Mouse (Mus musculus) adrenal gland, postnatal 10 days (tissue): ENCODE results near the gene Dync1i1. TPM values are rescaled to one million over a fixed set of nuclear protein-coding genes. Genes with fewer than 3 reads are reported as not detected.

Source experiments
- DNase-seq: peaks from one replicate; pipeline ENCODE4 v3.0.0; 2021; ENCODE audit warnings: mixed read lengths
- total RNA-seq, 2 experiments: library from RNA; stranded (reverse); gene quantifications; 2 replicates each; pipeline ENCODE4 v1.2.3; 2021

Dync1i1 gene
- total RNA-seq, 2 experiments from 2014 or later = 1.7 to 1.8 TPM

DNA sequence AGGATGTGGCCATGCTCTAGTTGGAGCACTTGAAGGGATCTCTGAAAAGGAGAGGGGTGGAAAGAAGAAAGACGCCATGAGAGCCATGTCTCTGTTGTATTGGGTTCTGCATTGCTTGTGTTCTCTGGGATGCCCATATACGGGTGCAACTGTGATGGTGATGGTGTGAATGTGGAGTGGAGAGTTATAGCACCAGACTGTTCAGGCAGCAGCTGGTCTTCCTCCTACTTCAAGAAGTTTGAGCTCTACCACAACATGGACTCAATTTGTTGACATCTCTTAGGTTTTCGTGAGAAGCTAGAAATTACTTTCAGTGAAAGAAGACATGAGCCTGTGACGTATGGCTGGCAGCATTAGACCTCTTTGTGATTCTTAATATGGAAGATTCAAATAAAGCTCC lies 44.8 kb downstream of the Dync1i1 start:
- no peak for DNase-seq

DNA sequence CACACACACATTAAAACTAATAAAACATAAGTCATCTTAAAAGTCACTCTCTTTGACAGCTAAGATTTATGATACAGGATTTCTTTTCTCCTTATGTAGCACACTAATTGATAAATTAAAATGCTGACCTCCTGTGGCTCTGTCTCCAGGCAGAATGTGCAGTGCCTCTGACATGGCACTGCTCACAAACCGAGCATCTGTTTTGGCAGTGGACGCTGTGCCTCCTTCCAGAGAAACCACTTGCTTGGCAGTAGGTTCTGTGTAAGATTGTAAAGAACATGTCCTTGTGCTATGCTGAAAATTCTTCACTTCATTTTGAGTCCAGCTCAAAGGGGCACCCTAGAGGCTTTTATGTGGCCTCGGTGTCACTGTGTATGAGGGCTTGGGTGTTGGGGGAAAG lies 50.0 kb downstream of the Dync1i1 start:
- no peak for DNase-seq

DNA sequence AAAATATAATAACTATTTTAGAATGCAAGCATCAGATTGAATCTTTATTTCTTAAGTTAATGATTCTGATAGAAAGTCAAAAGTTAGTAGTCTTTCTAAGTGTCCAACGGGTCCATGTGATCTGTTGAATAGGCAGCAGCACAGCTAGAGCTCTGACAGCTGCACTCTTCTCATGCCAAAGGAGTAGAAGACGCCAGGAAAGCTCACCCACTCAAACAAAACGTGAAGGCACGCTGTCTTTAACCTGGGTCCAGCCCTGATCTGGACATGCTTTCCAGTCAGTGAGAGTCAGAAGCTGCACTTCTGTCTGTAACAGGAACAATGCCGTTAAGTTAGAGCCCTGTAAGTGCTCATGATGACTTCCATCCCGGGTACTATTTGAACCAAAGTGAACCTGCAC lies 56.3 kb downstream of the Dync1i1 start:
- DNase-seq = no peak

DNA sequence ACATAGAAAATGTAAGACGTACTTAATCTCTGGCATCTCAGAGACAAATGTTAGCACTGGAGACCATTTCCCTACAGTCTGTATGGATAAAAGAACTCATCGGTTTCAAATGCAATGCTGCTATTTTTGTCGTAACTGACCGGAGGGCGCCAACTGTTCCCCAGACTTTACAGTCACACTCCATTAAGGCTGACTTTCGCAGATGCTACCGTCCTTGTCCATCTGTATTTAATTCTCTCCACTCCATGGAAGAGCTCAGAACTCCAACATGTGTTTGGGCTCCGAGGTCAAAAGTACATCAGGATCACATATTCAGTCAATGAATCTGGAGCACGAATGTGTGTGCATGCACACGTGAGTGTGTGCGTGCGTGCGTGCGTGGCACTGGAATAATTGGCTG lies 58.4 kb downstream of the Dync1i1 start:
- no peak for DNase-seq

DNA sequence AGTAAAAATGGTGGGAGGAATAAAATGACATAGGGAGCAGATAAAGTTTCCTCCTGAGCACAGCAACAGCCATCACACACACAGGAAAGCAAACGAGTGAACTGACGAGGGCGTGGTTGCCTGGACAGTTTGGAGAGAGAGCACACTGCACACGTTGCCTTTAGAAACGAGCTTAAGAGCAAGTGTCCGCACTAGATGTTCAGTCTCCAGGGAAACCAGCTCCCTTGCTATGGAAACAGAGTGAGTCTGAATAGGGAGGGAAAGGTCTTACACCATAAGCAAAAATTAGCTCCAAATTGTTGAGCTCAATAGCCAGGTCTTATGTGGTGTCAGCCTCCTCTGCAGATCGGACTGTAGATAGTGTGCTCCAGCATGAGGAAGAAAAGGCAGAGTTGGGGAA lies 65.2 kb downstream of the Dync1i1 start:
- no peak for DNase-seq

DNA sequence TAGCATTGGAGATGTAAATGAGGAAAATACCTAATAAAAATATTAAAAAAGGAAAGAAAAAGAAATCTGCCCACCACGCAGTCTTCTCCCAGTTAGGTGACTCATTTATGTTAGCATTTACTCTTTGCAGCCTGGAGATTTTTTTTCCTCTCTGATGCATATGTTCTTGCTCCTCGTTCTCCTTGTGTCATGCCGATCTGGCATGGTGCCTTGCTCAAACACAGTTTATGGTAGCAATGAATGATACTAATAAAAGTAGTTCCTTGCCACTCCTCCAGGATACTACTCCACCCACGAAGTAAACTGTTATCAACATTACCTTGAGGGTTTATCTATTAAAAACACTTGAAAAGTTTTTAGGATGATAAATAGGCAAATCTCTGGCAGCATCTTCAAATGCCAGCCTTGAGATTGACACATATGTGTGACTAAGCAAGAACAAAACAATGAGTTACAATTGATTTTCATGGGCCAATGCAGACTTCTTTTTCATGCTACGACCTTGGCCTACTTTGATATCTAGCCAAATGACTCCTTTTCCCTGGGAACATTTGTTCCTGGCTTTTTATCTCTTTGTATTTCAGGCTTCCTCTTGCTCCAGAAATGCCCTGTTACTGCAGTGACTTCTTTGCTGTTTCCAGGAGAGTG lies 68.8 kb downstream of the Dync1i1 start:
- DNase-seq = peak; percentile 63

DNA sequence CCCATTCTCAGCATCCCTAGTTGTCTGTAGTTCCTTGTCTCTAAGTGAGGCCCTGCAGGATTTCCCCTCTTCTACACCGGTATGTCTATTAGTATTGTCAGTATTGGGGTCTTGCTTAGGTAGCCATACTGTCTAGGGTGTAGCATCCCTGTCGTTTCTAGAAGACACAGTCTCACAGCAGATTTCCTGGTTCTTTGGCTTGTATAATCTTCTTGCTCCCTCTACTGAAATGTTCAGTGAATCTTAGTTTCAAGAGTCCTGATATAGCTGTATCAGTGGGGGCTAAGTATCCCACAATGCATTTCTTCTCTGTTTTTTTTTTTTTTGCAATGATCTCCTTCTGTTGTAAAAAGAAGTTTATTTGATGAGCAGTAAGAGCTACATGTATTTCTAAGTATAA lies 69.9 kb downstream of the Dync1i1 start:
- DNase-seq = no peak

DNA sequence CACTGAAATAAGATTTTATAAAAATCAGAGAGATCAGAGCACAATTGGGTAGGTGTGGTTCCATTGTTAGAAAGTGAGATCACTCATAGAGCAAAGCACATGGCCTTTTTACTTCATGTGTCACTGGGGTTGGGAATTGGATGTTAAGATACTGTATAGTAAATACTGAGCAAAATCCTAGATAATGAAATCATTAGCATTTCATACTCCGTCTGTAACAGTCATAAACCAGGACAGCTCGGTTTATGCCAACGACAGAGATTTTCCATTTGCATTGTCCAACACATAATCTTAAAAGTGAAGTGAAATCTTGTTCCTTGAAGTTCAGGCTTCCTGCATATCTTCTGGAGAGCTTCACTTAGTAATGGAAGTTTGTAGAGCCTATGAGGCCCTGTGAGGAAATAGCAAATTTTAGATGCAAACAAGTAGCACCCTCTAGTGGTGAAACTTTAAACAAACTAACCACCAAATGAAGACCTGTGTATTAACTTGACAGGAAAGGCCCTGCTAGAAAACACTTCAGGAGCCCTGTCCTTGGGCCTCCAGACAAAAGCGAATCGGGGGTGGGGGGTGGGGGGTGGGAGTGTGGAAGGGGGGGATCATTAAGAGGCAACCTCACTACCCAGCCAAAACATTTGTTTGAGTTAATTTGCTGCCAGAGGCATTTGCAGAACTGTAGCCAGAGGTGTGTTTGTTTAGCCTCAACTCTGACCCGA lies 76.8 kb downstream of the Dync1i1 start:
- DNase-seq = peak; percentile 8

DNA sequence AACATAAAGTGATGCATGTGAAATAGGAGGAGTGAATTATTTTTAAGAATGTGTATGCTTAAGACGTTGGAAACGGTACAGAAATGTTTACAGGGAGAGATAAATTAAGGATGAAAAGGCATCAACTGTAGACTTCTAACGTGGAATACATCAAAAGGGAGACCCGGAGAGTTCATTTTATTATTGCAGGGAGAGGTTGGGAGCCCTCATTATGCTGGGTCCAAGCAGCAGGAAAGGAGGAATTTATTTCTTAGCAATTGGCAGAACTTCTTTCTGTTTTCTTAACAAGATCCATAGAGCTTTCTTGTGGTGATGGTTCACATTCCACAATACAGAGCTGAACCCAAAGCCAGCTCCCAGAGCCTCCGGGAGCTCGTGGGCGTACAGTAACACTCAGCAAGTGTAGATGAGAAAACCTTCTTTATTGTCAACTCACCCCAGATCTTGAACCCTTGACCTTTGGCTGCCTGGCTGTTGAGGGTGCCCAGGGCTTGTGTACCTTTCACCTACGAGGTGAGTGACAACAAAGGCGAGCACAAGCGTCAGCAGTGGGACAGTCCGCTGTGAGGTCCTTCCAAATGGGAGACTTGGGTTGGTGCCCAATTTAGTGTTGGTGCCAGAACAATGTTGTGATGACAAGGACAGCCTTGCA lies 77.5 kb downstream of the Dync1i1 start:
- DNase-seq = peak; percentile 13

DNA sequence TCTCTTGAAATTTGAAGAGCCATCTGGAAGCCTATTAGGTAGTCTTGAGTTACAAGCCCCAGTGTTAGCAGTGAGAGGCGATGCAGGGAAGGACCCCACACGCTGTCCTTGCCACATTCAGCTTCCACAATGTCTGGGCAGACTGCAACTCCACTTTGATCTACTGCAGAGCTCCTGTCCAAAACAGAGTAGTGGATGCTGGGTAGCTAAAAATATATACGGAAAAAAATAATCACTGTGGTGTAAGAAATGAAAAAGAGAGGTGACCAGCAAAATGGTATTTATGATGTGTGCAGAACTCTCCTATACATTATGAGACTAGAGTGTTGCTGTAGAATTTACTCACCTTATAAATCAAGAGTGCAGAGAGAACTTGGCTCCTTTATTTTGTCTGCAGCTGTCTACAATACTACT lies 82.6 kb downstream of the Dync1i1 start:
- no peak for DNase-seq

DNA sequence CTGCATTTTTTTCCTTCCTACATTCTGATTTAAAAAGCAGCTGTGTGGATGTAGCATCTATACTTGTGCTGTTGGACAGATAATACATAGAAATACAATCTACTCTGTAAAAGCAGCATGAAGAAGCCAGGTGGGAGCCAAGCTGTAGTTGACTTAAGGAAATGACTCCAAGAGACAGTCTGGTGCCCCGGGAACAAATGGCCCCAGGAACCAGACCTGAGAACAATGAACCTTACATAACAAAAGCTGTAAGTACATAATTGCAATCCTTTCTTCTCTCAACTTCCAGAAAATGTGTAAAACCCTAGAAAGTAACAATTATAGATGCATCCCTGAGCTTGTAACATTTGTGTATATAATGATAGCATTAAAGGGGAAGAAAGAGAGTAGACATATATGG lies 86.6 kb downstream of the Dync1i1 start:
- DNase-seq = no peak

DNA sequence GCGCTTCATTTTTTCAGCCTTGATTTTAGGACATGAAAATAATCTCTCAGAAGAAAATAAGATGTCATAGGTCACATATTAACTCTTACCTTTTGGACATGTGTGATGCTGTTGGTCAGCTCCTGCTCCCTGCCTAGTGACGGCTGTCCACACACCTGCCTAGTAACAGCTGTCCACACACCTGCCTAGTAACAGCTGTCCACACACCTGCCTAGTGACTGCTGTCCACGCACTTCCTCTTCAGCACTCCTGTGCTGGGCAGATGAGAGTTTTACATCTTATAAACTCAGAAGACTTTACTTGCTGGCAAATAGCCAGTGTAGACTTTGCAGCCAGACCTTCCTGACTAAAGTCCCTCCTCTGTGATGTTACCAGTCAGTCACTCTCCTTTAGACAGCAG lies 94.2 kb downstream of the Dync1i1 start:
- DNase-seq = no peak

DNA sequence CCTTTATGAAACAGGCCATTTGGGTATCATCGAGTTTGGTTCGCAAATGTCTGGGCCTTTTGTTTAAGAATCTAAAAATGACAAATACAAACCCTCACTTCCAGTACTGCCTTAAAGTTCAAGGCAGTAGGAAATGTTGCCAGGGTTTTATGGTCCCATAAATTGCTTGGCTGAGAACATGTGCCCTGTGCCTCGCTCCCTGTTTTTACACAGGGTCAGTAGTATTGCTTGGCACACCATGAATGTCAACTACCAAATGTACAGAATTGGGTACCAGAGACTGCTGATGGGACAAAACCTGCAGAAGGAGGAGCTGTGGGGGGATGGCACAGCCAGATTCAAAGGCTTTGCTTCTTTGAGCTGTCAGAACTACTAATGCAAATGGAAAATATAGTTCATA lies 100.0 kb downstream of the Dync1i1 start:
- DNase-seq = no peak

DNA sequence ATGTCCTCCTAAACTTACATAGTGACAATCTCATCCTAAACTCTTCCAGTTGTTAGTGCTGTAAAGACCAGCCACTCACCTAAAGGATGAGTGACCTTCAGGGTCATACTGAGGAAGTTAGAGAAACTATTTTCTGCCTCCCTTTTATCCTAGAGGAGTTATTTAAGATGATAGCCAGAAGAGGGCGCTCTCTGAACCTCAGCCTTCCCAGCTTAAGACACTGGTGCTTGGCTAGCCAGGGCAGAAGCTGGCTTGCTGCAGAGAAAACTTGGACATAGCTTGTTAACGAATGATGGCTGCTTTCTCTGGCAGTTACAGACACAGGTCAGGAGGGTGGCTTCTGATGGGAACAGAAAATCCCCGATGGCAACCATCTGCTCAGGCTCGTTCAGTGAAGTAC lies 101.6 kb downstream of the Dync1i1 start:
- no peak for DNase-seq

DNA sequence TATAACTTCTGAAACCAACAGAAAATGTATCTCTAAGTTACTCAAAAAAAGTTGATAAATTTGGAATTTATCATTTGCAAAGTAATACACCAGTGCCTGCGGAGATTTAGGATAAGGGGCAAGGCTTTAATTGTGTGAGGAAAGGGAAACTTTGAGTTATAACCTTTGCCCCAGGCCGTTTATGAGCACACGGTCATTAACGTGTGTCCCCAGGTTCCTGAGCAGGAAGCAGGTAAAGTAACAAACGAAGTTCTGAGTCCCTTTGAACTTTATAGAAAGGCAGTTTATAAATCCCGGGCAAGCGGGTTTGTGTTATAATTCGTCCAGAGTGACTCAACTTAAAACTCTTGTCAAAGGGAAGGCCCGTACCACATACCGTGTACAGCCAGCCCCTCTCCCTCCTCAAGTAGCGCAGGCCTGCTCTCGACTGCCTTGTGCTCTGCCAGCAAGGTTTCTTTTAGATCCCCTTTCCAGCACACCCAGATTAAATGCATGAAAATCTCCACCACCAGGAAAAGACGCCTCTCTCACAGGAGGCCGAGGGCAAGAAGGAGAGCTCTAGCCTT lies 103.1 kb downstream of the Dync1i1 start:
- no peak for DNase-seq

DNA sequence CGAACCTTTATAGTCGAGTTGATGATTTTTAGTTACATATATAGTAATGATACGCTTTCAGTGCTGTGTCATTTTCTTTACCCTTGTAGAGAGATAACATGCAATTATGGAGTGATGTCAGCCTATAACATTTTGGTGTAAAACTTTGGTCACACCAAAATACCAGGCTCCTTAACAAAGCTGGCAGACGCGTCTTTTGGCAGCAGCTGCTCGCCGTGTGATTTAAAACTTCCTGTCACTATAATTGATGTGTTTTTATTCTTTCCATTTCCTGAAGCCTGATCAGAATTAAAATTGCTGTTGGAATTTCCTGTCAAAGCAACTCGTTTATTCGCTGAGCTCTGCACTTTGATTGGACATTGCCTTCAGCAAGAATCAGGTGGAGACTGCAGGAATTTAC lies 103.7 kb downstream of the Dync1i1 start:
- DNase-seq = no peak

DNA sequence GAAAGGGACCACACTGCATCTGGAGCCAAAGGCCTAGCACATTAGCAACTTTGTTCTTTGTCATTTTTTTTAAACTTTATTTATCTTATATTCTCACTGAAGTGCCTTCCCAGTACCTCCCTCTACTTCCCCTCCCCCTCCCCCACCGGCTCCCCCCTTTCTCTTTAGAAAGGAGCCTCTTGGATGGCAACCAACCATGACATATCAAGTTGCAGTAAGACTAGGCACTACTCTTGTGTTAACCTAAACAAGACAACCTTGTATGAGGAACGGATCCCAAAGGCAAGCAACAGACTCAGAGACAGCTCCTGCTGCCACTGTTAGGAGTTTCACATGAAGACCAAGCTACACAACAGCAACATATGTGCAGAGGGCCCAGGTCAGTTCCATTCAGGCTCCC lies 105.3 kb downstream of the Dync1i1 start:
- no peak for DNase-seq

DNA sequence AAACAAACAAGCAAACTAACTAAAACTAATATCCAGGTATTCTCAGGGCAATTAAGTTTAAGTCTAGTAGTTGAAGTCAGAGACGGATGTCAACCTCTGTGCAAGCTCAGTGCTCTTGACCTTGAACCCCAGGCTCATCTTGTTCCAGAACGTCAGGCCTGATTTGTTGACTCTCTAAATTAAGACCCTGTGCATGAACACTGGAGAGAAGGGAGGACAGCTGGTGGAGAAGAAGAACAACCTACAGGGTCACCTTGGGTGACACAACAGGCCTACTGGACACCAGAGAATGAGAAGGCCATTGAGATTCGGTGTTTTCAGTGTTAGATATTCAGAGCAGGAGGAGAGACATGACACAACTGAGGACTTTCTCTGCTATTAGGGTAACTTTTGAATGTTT lies 105.8 kb downstream of the Dync1i1 start:
- no peak for DNase-seq

DNA sequence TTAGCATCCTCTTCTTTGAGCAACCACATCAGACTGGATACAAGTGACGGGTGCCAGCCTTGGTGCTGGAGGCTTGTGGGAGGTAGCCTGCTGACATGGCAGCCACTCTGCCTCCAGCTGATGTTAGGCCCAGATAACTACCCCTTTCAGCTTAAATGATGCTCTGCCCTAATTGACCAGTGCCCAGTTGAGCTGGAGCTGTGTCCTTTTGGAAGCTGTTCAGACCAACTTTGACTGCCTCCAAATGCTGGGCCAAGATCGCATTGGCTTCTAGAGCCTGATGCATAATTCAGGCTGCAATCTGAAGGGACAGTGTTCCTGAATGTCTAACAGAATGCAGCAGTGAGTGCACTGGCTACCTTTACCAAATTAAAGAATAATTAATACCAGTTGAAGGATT lies 107.4 kb downstream of the Dync1i1 start:
- no peak for DNase-seq

DNA sequence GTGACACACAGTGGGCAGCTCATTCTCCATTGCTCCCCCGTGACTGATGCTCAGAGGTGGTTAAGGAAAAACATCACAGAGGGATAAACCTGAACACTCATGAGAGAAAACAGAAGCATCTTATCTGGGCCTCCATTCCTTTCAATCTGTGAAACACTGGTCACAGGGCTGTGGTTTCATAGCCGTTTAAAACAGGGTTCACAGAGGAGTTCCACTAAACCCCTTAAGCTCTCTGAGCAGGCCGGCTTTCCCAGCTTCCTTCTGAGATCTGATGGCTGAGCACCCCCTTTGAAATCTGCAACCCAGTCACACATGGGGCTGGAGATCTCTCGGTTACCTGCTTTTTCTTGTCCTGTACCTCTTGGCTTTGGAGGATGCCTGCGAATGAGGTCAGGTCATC lies 117.0 kb downstream of the Dync1i1 start:
- DNase-seq = no peak

DNA sequence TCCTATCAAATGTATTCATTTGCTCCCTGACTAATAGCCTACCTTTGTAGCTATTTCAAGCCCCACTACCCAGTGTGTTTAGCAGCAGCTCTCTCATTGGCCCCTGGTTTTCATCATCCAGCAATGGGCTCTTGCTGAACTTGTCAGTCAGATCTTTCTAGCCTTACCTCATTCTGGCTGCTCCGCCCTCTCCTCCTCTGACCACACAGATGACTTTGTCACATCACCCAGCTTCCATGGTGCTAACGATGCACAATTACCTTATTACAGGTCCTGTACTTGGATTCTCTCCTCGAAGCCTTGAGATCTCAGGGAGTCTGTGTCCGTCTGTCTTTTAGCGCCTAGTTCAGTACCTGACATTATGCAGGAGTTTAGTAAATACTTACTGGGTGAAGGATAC lies 120.7 kb downstream of the Dync1i1 start:
- no peak for DNase-seq

DNA sequence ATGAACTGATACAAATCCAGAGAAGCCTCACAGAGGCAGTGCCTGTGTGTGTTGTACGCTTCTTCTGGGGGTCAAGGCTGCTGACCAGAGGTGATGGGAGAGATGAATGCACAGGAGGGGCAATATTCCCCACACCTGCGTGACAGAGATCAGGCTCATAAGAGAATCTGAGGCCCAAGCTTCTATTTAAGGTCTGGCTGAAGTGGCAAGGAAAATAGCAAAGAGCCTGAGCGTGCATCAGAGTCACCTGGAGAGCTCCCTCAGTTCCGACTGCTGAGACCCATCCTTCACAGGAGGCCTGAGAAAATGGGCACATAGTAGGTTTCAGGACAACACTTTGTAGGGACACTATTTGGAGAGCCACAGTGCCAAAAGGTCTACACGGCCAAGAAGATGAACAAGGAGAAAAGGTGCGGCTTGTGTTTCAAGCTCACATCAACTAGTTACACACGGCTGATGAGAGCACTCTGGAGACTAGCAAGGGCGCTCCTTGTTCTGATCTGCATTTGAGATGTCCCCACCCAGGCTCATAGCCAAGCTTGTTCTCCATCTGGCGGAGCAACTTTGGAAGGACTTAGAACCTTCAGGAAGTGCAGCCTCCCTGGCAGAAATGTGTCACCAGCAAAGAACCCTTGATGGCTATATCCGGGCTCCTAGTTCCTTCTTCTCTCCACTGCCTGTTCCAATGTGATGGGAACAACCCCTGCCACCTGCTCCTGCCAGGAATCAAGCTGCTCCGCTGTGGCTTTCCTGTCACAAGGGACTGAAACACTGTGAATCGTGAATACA lies 128.8 kb downstream of the Dync1i1 start:
- DNase-seq = no peak

DNA sequence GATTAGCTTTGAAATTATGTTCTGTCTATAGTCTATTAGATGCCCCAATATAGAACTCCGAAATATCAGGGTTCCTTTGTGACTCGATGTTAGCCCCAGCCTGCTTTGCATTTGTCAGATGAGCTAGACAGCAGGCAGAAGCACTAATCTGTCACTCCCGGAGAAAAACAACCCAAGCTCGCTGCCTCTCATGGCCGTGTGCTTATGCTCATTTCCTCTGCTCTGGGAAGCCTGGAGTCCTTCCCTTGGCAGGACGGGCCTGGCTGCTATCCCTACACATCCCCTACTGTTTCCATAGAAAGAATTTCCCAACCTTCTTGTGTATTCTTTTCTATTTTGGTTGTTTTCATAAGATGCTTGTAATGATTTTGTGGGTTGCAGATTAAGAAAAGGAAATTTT lies 130.1 kb downstream of the Dync1i1 start:
- no peak for DNase-seq
